Mouse (Mus musculus) lung, adult 2 months (tissue): ENCODE results near the gene Cyyr1.

Experiments used
- CTCF ChIP-seq: fragments of 200-500 bp; IDR thresholded peaks from 2 replicates; pipeline ENCODE4 v1.5.1; 2011; ENCODE audit warnings: mild to moderate bottlenecking, low read length, control low read depth; ENCODE audit not compliant: insufficient read depth
- POLR2A ChIP-seq: fragments of 200-500 bp; IDR thresholded peaks from 2 replicates; pipeline ENCODE4 v1.6.1; 2011; ENCODE audit warnings: low read depth, mild to moderate bottlenecking, control low read depth, low read length, borderline replicate concordance; ENCODE audit errors: extremely low read depth

- TF ChIP-seq POLR2A (no peak), CTCF (no peak)
Observed at GRCm38 (mm10) chr16:85422889-85423288, 130.3 kb downstream of the Cyyr1 start.
